Mouse (Mus musculus) ES-E14 (cell line): ENCODE results near the gene Grin1.

Experiments
- CHD2 ChIP-seq: IDR thresholded peaks from 2 replicates; pipeline ENCODE4 v1.6.1; 2014; ENCODE audit warnings: mild to moderate bottlenecking, low read depth, low read length, inconsistent platforms
- MAFK ChIP-seq: IDR thresholded peaks from 2 replicates; pipeline ENCODE4 v1.6.1; 2014; ENCODE audit warnings: mild to moderate bottlenecking, low read depth, low read length, inconsistent platforms; ENCODE audit not compliant: insufficient read depth
- ZC3H11A ChIP-seq: IDR thresholded peaks from 2 replicates; pipeline ENCODE4 v1.6.1; 2012; ENCODE audit warnings: low read depth, mild to moderate bottlenecking, inconsistent platforms, low read length, borderline replicate concordance
- ZNF384 ChIP-seq: IDR thresholded peaks from 2 replicates; pipeline ENCODE4 v1.6.1; 2012; ENCODE audit warnings: low read depth, low read length, inconsistent platforms

DNA sequence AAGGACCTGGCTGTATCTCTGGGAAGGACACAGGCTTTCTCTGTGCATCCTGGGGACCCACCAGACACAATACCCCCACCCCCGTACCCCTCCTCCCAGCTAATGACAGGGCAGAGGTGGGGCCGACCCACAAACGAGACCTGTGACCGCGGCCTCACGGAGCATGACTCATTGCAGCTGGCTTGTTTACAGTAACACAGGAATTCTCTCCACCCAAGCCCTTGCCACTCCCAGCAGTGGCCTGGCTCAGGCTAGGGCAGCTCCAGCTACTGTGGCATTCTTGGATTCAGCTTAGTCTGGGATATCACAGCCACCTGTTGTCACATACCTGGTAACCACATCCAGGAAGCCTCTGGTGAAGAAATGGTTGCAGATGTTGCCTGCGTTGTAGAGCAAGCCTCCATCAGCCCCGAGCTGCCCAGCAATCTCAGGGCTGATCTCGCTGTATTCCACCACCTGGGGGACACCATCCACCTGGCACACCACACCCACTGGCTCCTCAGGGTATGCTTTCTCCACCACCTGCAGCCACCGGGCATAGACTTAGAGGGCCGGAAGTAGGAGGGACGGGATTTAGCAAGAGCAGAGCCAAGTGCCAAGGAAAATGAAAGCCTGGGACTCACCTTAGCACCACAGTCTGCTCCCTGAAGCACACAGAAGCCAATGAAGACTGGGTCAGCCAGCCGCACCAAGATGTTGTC lies 44.6 kb upstream of the Grin1 start:
- TF ChIP-seq MAFK = no peak
- no peak for TF ChIP-seq ZC3H11A
- TF ChIP-seq CHD2 = no peak
- no peak for TF ChIP-seq ZNF384
